Comparison of ENCODE assay signal across 8 mouse cellular contexts in the genomic region with DNA sequence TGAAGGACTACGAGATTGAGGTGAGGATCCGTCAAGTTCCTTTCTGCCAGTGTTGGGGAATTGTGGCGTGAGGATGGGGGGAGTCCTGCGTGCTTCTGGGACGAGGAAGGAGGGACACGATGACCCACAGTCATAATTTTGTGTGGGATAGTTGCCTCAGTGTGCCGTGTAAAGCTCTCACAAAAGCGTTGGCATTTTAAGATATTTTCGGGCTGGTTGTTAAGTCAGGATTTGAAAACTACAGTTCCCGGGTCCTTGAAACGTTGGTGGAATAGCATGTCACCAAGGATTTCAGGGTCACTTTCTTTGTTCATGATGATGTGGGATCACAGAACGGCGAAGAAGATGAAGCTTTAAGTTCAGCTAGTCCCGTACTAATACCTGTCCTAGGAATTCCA. TPM values are rescaled to one million over a fixed set of nuclear protein-coding genes. Genes with fewer than 3 reads are reported as not detected.
A peak's percentile ranks its signal among the peaks of the same experiment; 100 is the strongest.
DNase-seq lines count a peak whose midpoint lies in the region; ATAC-seq and TF ChIP-seq lines count a peak whose summit lies in the region.

No protein-coding gene starts in this region.

- no peaks in the 10 kb centered on the region for H3K9me3 ChIP-seq in embryonic facial prominence, embryonic 11.5 days (replicated peaks; ENCODE audit: control insufficient read depth, low read length)
- no peaks in the 10 kb centered on the region for H3K9me3 ChIP-seq in hindbrain, postnatal 0 days (ENCODE audit: low read length)
- no peaks in the 10 kb centered on the region for H3K9me3 ChIP-seq in midbrain, postnatal 0 days (ENCODE audit: low read length)

- no peak for TF ChIP-seq CTCF in left cerebral cortex, adult 2 months (IDR thresholded peaks at IDR 0.05)
- no peak for TF ChIP-seq CTCF in hindbrain, postnatal 0 days (IDR thresholded peaks at IDR 0.05; ENCODE audit: low read depth)
- no peak for TF ChIP-seq CTCF in midbrain, postnatal 0 days (IDR thresholded peaks at IDR 0.05)

- peak overlapping the region; percentile 97 for H3K9ac ChIP-seq in embryonic facial prominence, embryonic 11.5 days (replicated peaks; ENCODE audit: low read length)
- peak overlapping the region; percentile 84 for H3K9ac ChIP-seq in hindbrain, postnatal 0 days (replicated peaks; ENCODE audit: low read length)
- H3K9ac ChIP-seq in midbrain, postnatal 0 days (replicated peaks; ENCODE audit: low read length, poor library complexity, severe bottlenecking): peak overlapping the region; percentile 56

- peak overlapping the region; percentile 57 for H3K4me2 ChIP-seq in embryonic facial prominence, embryonic 11.5 days (ENCODE audit: low read depth, low read length)
- peak overlapping the region; percentile 76 for H3K4me2 ChIP-seq in hindbrain, postnatal 0 days (ENCODE audit: low read depth, low read length)
- peak overlapping the region; percentile 86 for H3K4me2 ChIP-seq in midbrain, postnatal 0 days (ENCODE audit: low read depth, low read length, poor library complexity, severe bottlenecking)

- no peak overlapping the region for H3K27ac ChIP-seq in left cerebral cortex, adult 2 months
- peak overlapping the region; percentile 41; the same call in 1 of the 2 replicates for H3K27ac ChIP-seq in embryonic facial prominence, embryonic 11.5 days (replicated peaks; ENCODE audit: low read depth, low read length)
- H3K27ac ChIP-seq in hindbrain, postnatal 0 days: 0 out of 2 replicates have a peak overlapping the region, but pooled peaks have one; percentile 41
- no peak overlapping the region for H3K27ac ChIP-seq in midbrain, postnatal 0 days (ENCODE audit: low read depth, low read length)

- DNase-seq in left cerebral cortex, adult 2 months (ENCODE audit: extremely low spot score in 1 of 2, low spot score in 2 of 2): no peak
- DNase-seq in left cerebral cortex, postnatal 10 days (ENCODE audit: extremely low spot score in 1 of 2, low spot score in 2 of 2): no peak
- peak; percentile 15 for DNase-seq in embryonic facial prominence, embryonic 11.5 days (ENCODE audit: low spot score)
- DNase-seq in hindbrain, postnatal 0 days (ENCODE audit: low spot score): no peak
- DNase-seq in midbrain, postnatal 0 days (ENCODE audit: low spot score): no peak
- no peak for DNase-seq in cerebellum, postnatal 10 days
- DNase-seq in ovary, postnatal 14 days (ENCODE audit: low spot score): no peak
- DNase-seq in adrenal gland, postnatal 25 days: no peak

- no peaks in the 10 kb centered on the region for H3K4me1 ChIP-seq in embryonic facial prominence, embryonic 11.5 days (ENCODE audit: control insufficient read depth, insufficient read depth, low read length)
- no peaks in the 10 kb centered on the region; the same call in 1 of the 2 replicates for H3K4me1 ChIP-seq in hindbrain, postnatal 0 days (ENCODE audit: insufficient read depth, low read length)
- 0 out of 2 replicates have a peak, but pooled peaks cover 5% of the 10 kb centered on the region for H3K4me1 ChIP-seq in midbrain, postnatal 0 days (ENCODE audit: insufficient read depth, low read length)

- H3K27me3 ChIP-seq in embryonic facial prominence, embryonic 11.5 days (ENCODE audit: control insufficient read depth, insufficient read depth, low read length): no peaks in the 10 kb centered on the region
- H3K27me3 ChIP-seq in hindbrain, postnatal 0 days (ENCODE audit: insufficient read depth, low read length): no peaks in the 10 kb centered on the region
- no peaks in the 10 kb centered on the region for H3K27me3 ChIP-seq in midbrain, postnatal 0 days (ENCODE audit: insufficient read depth, low read length)

- H3K36me3 ChIP-seq in embryonic facial prominence, embryonic 11.5 days (replicated peaks; ENCODE audit: control insufficient read depth, insufficient read depth, low read depth, low read length): no peaks in the 10 kb centered on the region
- no peaks in the 10 kb centered on the region for H3K36me3 ChIP-seq in hindbrain, postnatal 0 days (ENCODE audit: insufficient read depth, low read length)
- H3K36me3 ChIP-seq in midbrain, postnatal 0 days (ENCODE audit: insufficient read depth, low read length): no peaks in the 10 kb centered on the region

- intact Hi-C loops in left cerebral cortex, adult 2 months (cut with DNase I): loop anchor here (5.0 kb wide), 1 partner anchor 52 kb away; a partner anchor contains a TSS
- intact Hi-C loops in left cerebral cortex, postnatal 10 days (cut with DNase I): no loop called here

- WGBS in embryonic facial prominence, embryonic 11.5 days: under 1% methylated on average over 14 of the region's 14 CpGs
- under 1% methylated on average over 14 of the region's 14 CpGs for WGBS in hindbrain, postnatal 0 days
- WGBS in midbrain, postnatal 0 days: under 1% methylated on average over 14 of the region's 14 CpGs

- no peak for ATAC-seq in embryonic facial prominence, embryonic 11.5 days (replicated peaks; ENCODE audit: insufficient number of reproducible peaks, low FRiP score, low TSS enrichment, low read depth)
- no peak for ATAC-seq in hindbrain, postnatal 0 days
- no peak for ATAC-seq in midbrain, postnatal 0 days (ENCODE audit: low FRiP score)

- peak overlapping the region; percentile 97 for H3K4me3 ChIP-seq in left cerebral cortex, adult 2 months
- peak overlapping the region; percentile 99 for H3K4me3 ChIP-seq in embryonic facial prominence, embryonic 11.5 days (ENCODE audit: low read depth, low read length)
- peak overlapping the region; percentile 99 for H3K4me3 ChIP-seq in hindbrain, postnatal 0 days (ENCODE audit: low read length)
- peak overlapping the region; percentile 61 for H3K4me3 ChIP-seq in midbrain, postnatal 0 days (ENCODE audit: low read depth, low read length)

RNA-seq across cellular contexts. Expression of a gene that starts 0.6 kb away (rescaled TPM):
- total RNA-seq in left cerebral cortex, adult 2 months (2021): 1 to 10 TPM; 3.1 to 3.6 TPM
- total RNA-seq in left cerebral cortex, postnatal 10 days (2021): 1 to 10 TPM; 4.2 to 4.6 TPM
- polyA plus RNA-seq in embryonic facial prominence, embryonic 11.5 days (2014; fragmentation: Nextera tagmentation; extraction: Ambion mirVana): 20.3 and 22.5 TPM in 2 replicates
- total RNA-seq in hindbrain, postnatal 0 days (2014; rRNA removed): 4.7 and 9.4 TPM in 2 replicates
- 3.3 and 4.1 TPM in 2 replicates for polyA plus RNA-seq in hindbrain, postnatal 0 days (2015; fragmentation: Nextera tagmentation; extraction: Ambion mirVana)
- total RNA-seq in midbrain, postnatal 0 days (2014; rRNA removed): 5.6 and 8.0 TPM in 2 replicates
- 3.1 and 3.3 TPM in 2 replicates for polyA plus RNA-seq in midbrain, postnatal 0 days (2015; fragmentation: Nextera tagmentation; extraction: Ambion mirVana)
- 4.2 and 4.5 TPM in 2 replicates for total RNA-seq in adrenal gland, postnatal 25 days (2021)

RNA-seq across cellular contexts. Expression of a gene that starts 9.0 kb away (rescaled TPM):
- 10 to 100 TPM; 12.3 to 15.4 TPM for total RNA-seq in left cerebral cortex, adult 2 months (2021)
- total RNA-seq in left cerebral cortex, postnatal 10 days (2021): 10 to 100 TPM; 12.2 to 13.1 TPM
- 53.8 and 57.1 TPM in 2 replicates for polyA plus RNA-seq in embryonic facial prominence, embryonic 11.5 days (2014; fragmentation: Nextera tagmentation; extraction: Ambion mirVana)
- total RNA-seq in hindbrain, postnatal 0 days (2014; rRNA removed): 12.0 and 15.8 TPM in 2 replicates
- 11.0 and 12.6 TPM in 2 replicates for polyA plus RNA-seq in hindbrain, postnatal 0 days (2015; fragmentation: Nextera tagmentation; extraction: Ambion mirVana)
- total RNA-seq in midbrain, postnatal 0 days (2014; rRNA removed): 9.7 and 10.0 TPM in 2 replicates
- polyA plus RNA-seq in midbrain, postnatal 0 days (2015; fragmentation: Nextera tagmentation; extraction: Ambion mirVana): 8.7 and 9.7 TPM in 2 replicates
- total RNA-seq in adrenal gland, postnatal 25 days (2021): 13.6 and 18.2 TPM in 2 replicates

RNA-seq across cellular contexts. Expression of a gene that starts 52.2 kb away (rescaled TPM):
- 10 to 100 TPM in 1 of 2 experiments, 1 to 10 TPM in 1; 8.0 to 10.6 TPM for total RNA-seq in left cerebral cortex, adult 2 months (2021)
- total RNA-seq in left cerebral cortex, postnatal 10 days (2021): 10 to 100 TPM in 1 of 2 experiments, 1 to 10 TPM in 1; 9.6 to 11.5 TPM
- 28.4 and 29.6 TPM in 2 replicates for polyA plus RNA-seq in embryonic facial prominence, embryonic 11.5 days (2014; fragmentation: Nextera tagmentation; extraction: Ambion mirVana)
- total RNA-seq in hindbrain, postnatal 0 days (2014; rRNA removed): 8.6 and 8.9 TPM in 2 replicates
- polyA plus RNA-seq in hindbrain, postnatal 0 days (2015; fragmentation: Nextera tagmentation; extraction: Ambion mirVana): 18.6 and 22.9 TPM in 2 replicates
- total RNA-seq in midbrain, postnatal 0 days (2014; rRNA removed): 9.5 and 14.3 TPM in 2 replicates
- 18.5 and 20.1 TPM in 2 replicates for polyA plus RNA-seq in midbrain, postnatal 0 days (2015; fragmentation: Nextera tagmentation; extraction: Ambion mirVana)
- 20.5 and 26.8 TPM in 2 replicates for total RNA-seq in adrenal gland, postnatal 25 days (2021)

Comparison
In these comparisons a context has a peak if more than half of its experiments do, and no peak if none do; other contexts are left out.
1. H3K27ac ChIP-seq: peak in embryonic facial prominence, embryonic 11.5 days (single experiment) and hindbrain, postnatal 0 days (single experiment); none in left cerebral cortex, adult 2 months (single experiment) and midbrain, postnatal 0 days (single experiment).
2. Peak in every context shown above with its lines, with median percentiles within 50 percentile points of each other: H3K4me3 ChIP-seq, H3K4me2 ChIP-seq and H3K9ac ChIP-seq.